ENCODE assay signal across 8 mouse cellular contexts in genomic region chr2:91526294-91527146, GRCm38 (mm10). TPM values are rescaled to one million over a fixed set of nuclear protein-coding genes. Genes with fewer than 3 reads are reported as not detected.
A peak's percentile ranks its signal among the peaks of the same experiment; 100 is the strongest.
DNase-seq lines count a peak whose midpoint lies in the region; ATAC-seq lines count a peak whose summit lies in the region.

TSS of gene Ckap5 (plus strand) at chr2:91526762.

- 1% methylated on average over 64 of the region's 64 CpGs for WGBS in heart, embryonic 13.5 days
- WGBS in liver, embryonic 12.5 days (ENCODE audit: insufficient replicate concordance), result 1% methylated on average over 63 of the region's 64 CpGs
- WGBS in stomach, embryonic 15.5 days, result under 1% methylated on average over 61 of the region's 64 CpGs

- peak; percentile 91 for ATAC-seq in heart, embryonic 13.5 days (ENCODE audit: extremely low read depth, insufficient number of reproducible peaks, low FRiP score, low TSS enrichment)
- peak; percentile 98 for ATAC-seq in liver, embryonic 12.5 days
- ATAC-seq in stomach, embryonic 15.5 days (ENCODE audit: insufficient read depth, low FRiP score, low read depth), result peak; percentile 98

- peak; percentile 93 for DNase-seq in CD4-positive, CD25-positive, alpha-beta regulatory T cell, adult 2 months (ENCODE audit: low read depth, low spot score)
- peak; percentile 50 for DNase-seq in fat pad, adult 2 months (ENCODE audit: extremely low read depth, low read depth, low spot score)
- peak; percentile 95 for DNase-seq in kidney, postnatal 10 days
- DNase-seq in natural killer cell, adult 2 months (ENCODE audit: low spot score in 2 of 2), result peak; percentile 84 to 91

- H3K4me3 ChIP-seq in brown adipose tissue, adult 24 weeks (ENCODE audit: insufficient read depth, low read depth, low read length), result peak within 1 kb of the TSS; percentile 93
- peak within 1 kb of the TSS; percentile 98 for H3K4me3 ChIP-seq in heart, embryonic 13.5 days
- peak within 1 kb of the TSS; percentile 86 for H3K4me3 ChIP-seq in liver, embryonic 12.5 days
- peak within 1 kb of the TSS; percentile 98 for H3K4me3 ChIP-seq in stomach, embryonic 15.5 days (replicated peaks)

- H3K4me1 ChIP-seq in brown adipose tissue, adult 24 weeks (ENCODE audit: control insufficient read depth, insufficient read depth, insufficient read length, low read length), result no peaks in the 10 kb centered on the region
- peaks cover 12% of the 10 kb centered on the region for H3K4me1 ChIP-seq in heart, embryonic 13.5 days
- H3K4me1 ChIP-seq in liver, embryonic 12.5 days, result peaks cover 20% of the 10 kb centered on the region
- no peaks in the 10 kb centered on the region for H3K4me1 ChIP-seq in stomach, embryonic 15.5 days

- peak within 1 kb of the TSS; percentile 84 for H3K4me2 ChIP-seq in heart, embryonic 13.5 days
- H3K4me2 ChIP-seq in liver, embryonic 12.5 days, result peak within 1 kb of the TSS; percentile 71
- H3K4me2 ChIP-seq in stomach, embryonic 15.5 days, result peak within 1 kb of the TSS; percentile 57

- peaks cover 12% of the 10 kb centered on the region for H3K36me3 ChIP-seq in heart, embryonic 13.5 days
- peaks cover 28% of the 10 kb centered on the region for H3K36me3 ChIP-seq in liver, embryonic 12.5 days
- no peaks in the 10 kb centered on the region for H3K36me3 ChIP-seq in stomach, embryonic 15.5 days

- H3K9ac ChIP-seq in heart, embryonic 13.5 days, result peak within 1 kb of the TSS; percentile 97
- H3K9ac ChIP-seq in liver, embryonic 12.5 days, result peak within 1 kb of the TSS; percentile 90
- peak within 1 kb of the TSS; percentile 96 for H3K9ac ChIP-seq in stomach, embryonic 15.5 days

- peaks cover 8% of the 10 kb centered on the region; the same call in 1 of the 2 replicates for H3K9me3 ChIP-seq in heart, embryonic 13.5 days
- H3K9me3 ChIP-seq in liver, embryonic 12.5 days (replicated peaks), result no peaks in the 10 kb centered on the region
- no peaks in the 10 kb centered on the region for H3K9me3 ChIP-seq in stomach, embryonic 15.5 days

- H3K27me3 ChIP-seq in heart, embryonic 13.5 days (replicated peaks), result no peaks in the 10 kb centered on the region
- no peaks in the 10 kb centered on the region for H3K27me3 ChIP-seq in liver, embryonic 12.5 days (replicated peaks)
- H3K27me3 ChIP-seq in stomach, embryonic 15.5 days (replicated peaks), result no peaks in the 10 kb centered on the region

- 0 out of 2 replicates have a peak within 1 kb of the TSS, but pooled peaks have one; percentile 26 for H3K27ac ChIP-seq in brown adipose tissue, adult 24 weeks (replicated peaks; ENCODE audit: low read depth, low read length)
- H3K27ac ChIP-seq in heart, embryonic 13.5 days (replicated peaks), result peak within 1 kb of the TSS; percentile 75
- peak within 1 kb of the TSS; percentile 82 for H3K27ac ChIP-seq in liver, embryonic 12.5 days
- H3K27ac ChIP-seq in stomach, embryonic 15.5 days, result peak within 1 kb of the TSS; percentile 81

RNA-seq across cellular contexts. Expression of gene Ckap5, which starts in this region (rescaled TPM):
- 13.8 and 16.6 TPM in 2 replicates for polyA plus RNA-seq in brown adipose tissue, adult 24 weeks (2012; ENCODE audit: insufficient read depth, insufficient read length, missing spikeins)
- 63.1 and 66.1 TPM in 2 replicates for polyA plus RNA-seq in heart, embryonic 13.5 days (2015; fragmentation: Nextera tagmentation; extraction: Ambion mirVana)
- 57.7 and 59.1 TPM in 2 replicates for polyA plus RNA-seq in liver, embryonic 12.5 days (2016; fragmentation: Nextera tagmentation; extraction: Ambion mirVana)
- polyA plus RNA-seq in stomach, embryonic 15.5 days (2015; fragmentation: Nextera tagmentation; extraction: Ambion mirVana), result 80.7 and 81.9 TPM in 2 replicates

Comparison
In these comparisons a context has a peak if more than half of its experiments do, and no peak if none do; other contexts are left out.
1. Peak in every context shown above with its lines: DNase-seq, ATAC-seq, H3K4me3 ChIP-seq and H3K27ac ChIP-seq.
2. H3K27ac ChIP-seq: peak in every context shown above with its lines; median percentile 82 in liver, embryonic 12.5 days; 81 in stomach, embryonic 15.5 days; 75 in heart, embryonic 13.5 days; 26 in brown adipose tissue, adult 24 weeks.